Mouse (Mus musculus) heart, postnatal 0 days (tissue): ENCODE measurements around the gene Rgs7. TPM values are rescaled to one million over a fixed set of nuclear protein-coding genes. Genes with fewer than 3 reads are reported as not detected.

ENCODE experiments used
- ATAC-seq: fragments of 200-750 bp; cut with Nextera tagmentation; 2 replicates; pipeline ENCODE4 v1.8.0; 2017; ENCODE audit warnings: low read depth, moderate number of reproducible peaks, moderate library complexity; ENCODE audit not compliant: insufficient read depth
- DNase-seq: peaks from one replicate; pipeline ENCODE4 v3.0.0-alpha.2; 2016; ENCODE audit warnings: low spot score
- H3K27ac ChIP-seq: fragments of 300-500 bp; sonication (generic); 2 replicates; pipeline ENCODE4 v1.5.1; 2014; ENCODE audit warnings: low read depth, mild to moderate bottlenecking
- H3K27me3 ChIP-seq: fragments of 300-500 bp; sonication (generic); 2 replicates; pipeline ENCODE4 v1.6.1; 2014; ENCODE audit warnings: low read length, mixed read lengths; ENCODE audit not compliant: control insufficient read depth, insufficient read depth
- H3K36me3 ChIP-seq: fragments of 300-500 bp; sonication (generic); replicated peaks from 2 replicates; pipeline ENCODE4 v1.6.1; 2014; ENCODE audit warnings: low read length, mixed read lengths; ENCODE audit not compliant: control insufficient read depth, insufficient read depth
- H3K4me1 ChIP-seq: fragments of 300-500 bp; sonication (generic); 2 replicates; pipeline ENCODE4 v1.6.1; 2014; ENCODE audit warnings: antibody characterized with exemption; ENCODE audit not compliant: control insufficient read depth, insufficient read depth
- H3K4me2 ChIP-seq: fragments of 300-500 bp; sonication (generic); 2 replicates; pipeline ENCODE4 v1.6.1; 2014; ENCODE audit warnings: low read depth, mild to moderate bottlenecking, low read length, moderate library complexity
- H3K4me3 ChIP-seq: fragments of 300-500 bp; sonication (generic); 2 replicates; pipeline ENCODE4 v1.5.1; 2014; ENCODE audit warnings: low read depth, low read length
- H3K9ac ChIP-seq: fragments of 300-500 bp; sonication (generic); replicated peaks from 2 replicates; pipeline ENCODE4 v1.6.1; 2014; ENCODE audit warnings: low read depth, low read length, mixed read lengths
- H3K9me3 ChIP-seq: fragments of 300-500 bp; sonication (generic); replicated peaks from 2 replicates; pipeline ENCODE4 v1.6.1; 2016; ENCODE audit warnings: low read length; ENCODE audit not compliant: control insufficient read depth
- CTCF ChIP-seq: IDR thresholded peaks from 2 replicates; pipeline ENCODE4 v1.5.1; 2016; ENCODE audit warnings: antibody characterized with exemption, control low read depth, low read depth
- EP300 ChIP-seq: IDR thresholded peaks from 2 replicates; pipeline ENCODE4 v1.6.1; 2016; ENCODE audit warnings: antibody characterized with exemption, low read depth
- WGBS: fragments of 180-500 bp; shearing (Covaris S2); extraction: QIAGEN DNeasy Blood & Tissue Kit; methylation state at CpG from one replicate; pipeline ENCODE4 v1.1.7; 2014; 5-methylcytosine and 5-hydroxymethylcytosine counted together
- polyA plus RNA-seq: library from polyadenylated mRNA; unstranded; fragments of >200 nt; fragmentation: Nextera tagmentation; extraction: Ambion mirVana; gene quantifications from 2 replicates; pipeline ENCODE4 v1.2.1, GENCODE M21; 2015
- total RNA-seq: library from RNA; depleted of rRNA; stranded (reverse); fragments of >200 nt; gene quantifications from 2 replicates; pipeline ENCODE4 v1.2.3, GENCODE M21; 2014; ENCODE audit warnings: low replicate concordance

The Rgs7 gene
- total and polyA plus RNA-seq, 2 experiments from 2014 or later: 0.34 to 0.55 TPM

DNA sequence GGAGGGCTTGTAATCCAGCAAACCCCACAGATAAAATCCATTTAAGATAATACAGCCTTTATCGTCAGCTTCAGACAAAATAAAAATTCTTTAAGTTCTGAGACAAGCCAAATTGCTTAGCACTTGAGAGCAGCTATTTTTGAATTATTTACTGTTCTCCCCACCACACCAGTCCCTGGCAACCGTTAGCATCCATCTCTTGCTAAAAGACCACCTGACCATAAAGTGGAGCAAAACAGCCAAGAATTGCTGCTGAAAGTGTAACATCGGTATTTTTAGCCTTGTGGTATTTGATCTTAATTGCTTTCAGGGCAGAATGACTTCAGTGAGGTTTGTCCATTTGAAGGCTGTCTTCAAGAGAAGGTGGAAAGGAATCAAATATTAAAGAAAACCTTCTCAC, 237.1 kb downstream of the Rgs7 start:
- ATAC-seq: no peak
- 28% methylated on average over 3 of the region's 3 CpGs for WGBS

DNA sequence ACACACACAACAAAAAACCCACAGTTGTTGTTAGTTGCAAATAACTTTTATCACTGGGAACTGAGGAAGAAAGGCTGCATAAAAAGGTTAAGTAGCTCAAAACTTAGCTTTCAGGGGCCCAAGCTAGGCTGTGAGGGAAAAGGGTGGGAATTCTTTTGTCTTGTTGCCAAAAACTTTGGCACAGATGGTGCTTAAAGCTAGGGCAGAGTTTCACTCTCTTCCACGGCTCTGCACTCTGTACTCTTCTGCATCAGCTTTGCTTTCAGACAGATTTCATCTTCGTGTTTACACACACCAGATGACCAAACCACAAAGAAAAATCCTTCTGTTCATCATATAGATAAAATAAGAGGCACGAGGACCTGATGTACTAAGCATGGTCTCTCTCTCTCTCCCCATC, 237.6 kb downstream of the Rgs7 start:
- no peaks in the 10 kb centered on the region for H3K27me3 ChIP-seq
- H3K27ac ChIP-seq: no peak overlapping the region
- H3K9me3 ChIP-seq: no peaks in the 10 kb centered on the region
- no peaks in the 10 kb centered on the region for H3K4me1 ChIP-seq
- no peak for DNase-seq
- 31% methylated on average over 3 of the region's 3 CpGs for WGBS
- no peak overlapping the region for H3K4me2 ChIP-seq
- no peak overlapping the region for H3K4me3 ChIP-seq
- no peak for ATAC-seq
- no peak for TF ChIP-seq CTCF
- TF ChIP-seq EP300: no peak
- no peaks in the 10 kb centered on the region for H3K36me3 ChIP-seq
- H3K9ac ChIP-seq: no peak overlapping the region

More for the DNA sequence above, 237.1 kb downstream of the Rgs7 start:
- Histone ChIP-seq H3K27ac (no peak overlapping the region), H3K4me1 (no peaks in the 10 kb centered on the region), H3K36me3 (no peaks in the 10 kb centered on the region), H3K27me3 (no peaks in the 10 kb centered on the region), H3K4me2 (no peak overlapping the region), H3K9me3 (no peaks in the 10 kb centered on the region), H3K9ac (no peak overlapping the region), H3K4me3 (no peak overlapping the region)
- DNase-seq: no peak
- TF ChIP-seq CTCF (no peak), EP300 (no peak)

DNA sequence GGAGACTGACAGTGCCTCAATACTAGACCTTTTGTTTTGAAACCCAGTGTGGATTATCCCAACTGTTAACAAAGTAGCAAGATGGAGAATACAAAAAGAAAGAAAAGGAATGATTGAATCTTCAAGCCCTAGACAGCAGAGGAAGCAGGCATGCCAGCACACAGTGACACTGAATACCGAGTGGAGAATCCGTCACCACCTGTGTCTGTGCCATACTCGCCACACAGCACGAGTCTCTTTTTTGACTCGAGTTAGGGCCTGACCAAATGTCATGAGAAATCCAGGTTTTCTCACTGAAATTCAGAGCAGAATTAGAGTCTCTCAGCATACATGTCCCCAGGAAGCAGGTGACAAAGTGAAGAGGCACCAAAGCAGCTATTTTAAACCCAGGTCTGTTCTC, 250.2 kb downstream of the Rgs7 start:
- Histone ChIP-seq H3K4me3 (no peak overlapping the region), H3K4me1 (no peaks in the 10 kb centered on the region), H3K9ac (no peak overlapping the region), H3K9me3 (no peaks in the 10 kb centered on the region), H3K27ac (no peak overlapping the region), H3K27me3 (no peaks in the 10 kb centered on the region), H3K36me3 (no peaks in the 10 kb centered on the region), H3K4me2 (no peak overlapping the region)
- 70% methylated on average over 5 of the region's 5 CpGs for WGBS
- ATAC-seq (no peak), DNase-seq (no peak)
- TF ChIP-seq EP300: no peak
- no peak for TF ChIP-seq CTCF

DNA sequence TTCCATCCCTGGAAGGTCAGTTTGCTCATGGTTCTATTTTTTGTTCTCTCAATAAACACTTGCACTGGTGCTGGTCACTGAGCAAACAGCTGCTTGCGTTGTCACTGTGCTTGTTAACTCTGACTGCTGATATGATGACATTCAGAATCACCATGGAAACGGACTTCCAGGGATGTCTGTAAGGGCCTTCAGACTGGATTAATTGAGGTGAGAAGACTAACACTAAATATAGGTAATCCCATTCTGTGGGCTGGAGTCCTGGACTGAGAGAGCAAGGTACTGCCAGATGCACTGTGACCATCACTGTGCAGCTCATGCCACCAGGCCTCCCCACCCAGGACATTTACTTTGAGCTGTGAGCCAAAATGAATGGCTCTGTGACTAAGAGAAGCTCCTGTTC, 252.2 kb downstream of the Rgs7 start:
- Histone ChIP-seq H3K4me3 (no peak overlapping the region), H3K36me3 (no peaks in the 10 kb centered on the region), H3K4me2 (no peak overlapping the region), H3K4me1 (no peaks in the 10 kb centered on the region), H3K9ac (no peak overlapping the region), H3K27ac (no peak overlapping the region), H3K27me3 (no peaks in the 10 kb centered on the region), H3K9me3 (no peaks in the 10 kb centered on the region)
- DNase-seq (no peak), ATAC-seq (no peak)
- 53% methylated on average over 2 of the region's 2 CpGs for WGBS
- TF ChIP-seq CTCF (no peak), EP300 (no peak)

DNA sequence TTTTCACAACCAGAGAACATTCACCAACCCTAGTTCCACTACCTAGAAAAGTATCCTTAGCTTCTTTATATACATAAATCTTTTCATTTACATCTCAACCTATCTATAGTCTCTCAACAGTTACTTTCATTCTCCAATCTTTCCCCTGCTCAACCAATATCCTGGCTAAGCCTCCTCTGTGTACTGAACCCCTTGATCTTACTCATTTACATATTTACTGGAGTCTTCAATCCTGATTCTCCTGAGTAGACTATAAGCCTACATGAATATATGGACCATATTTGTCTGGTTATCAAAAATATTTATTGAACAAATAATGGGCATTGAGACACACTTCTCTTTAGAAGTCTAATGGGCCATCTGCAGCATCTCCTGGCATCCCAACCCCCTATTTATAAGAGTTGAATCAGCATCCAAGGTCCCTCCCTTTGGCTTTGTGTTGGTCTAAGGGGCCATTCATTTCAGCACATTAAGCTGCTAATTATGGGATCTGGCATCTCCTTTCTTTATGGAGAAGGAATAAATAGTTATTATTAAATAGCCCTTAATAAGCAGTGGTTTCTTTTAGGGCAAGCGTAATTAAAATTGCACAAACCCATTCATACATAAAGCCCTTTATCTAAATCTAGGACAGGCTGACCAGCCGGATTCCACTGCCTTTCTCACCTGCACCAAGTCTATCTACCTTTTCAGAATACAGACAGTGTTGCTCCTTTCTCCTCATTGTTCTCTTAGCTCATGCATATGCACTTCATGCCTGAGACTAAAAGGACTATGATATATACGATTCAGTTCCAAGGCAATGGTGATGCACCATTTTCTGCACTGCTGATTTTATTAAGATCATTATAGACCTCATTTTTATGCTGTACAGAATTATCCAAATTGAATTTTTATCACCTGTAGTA, 270.5 kb downstream of the Rgs7 start:
- H3K4me1 ChIP-seq: no peaks in the 10 kb centered on the region
- no peak for ATAC-seq
- no peak for TF ChIP-seq EP300
- TF ChIP-seq CTCF: no peak
- H3K9ac ChIP-seq: no peak overlapping the region
- no peak overlapping the region for H3K4me3 ChIP-seq
- H3K4me2 ChIP-seq: no peak overlapping the region
- no peaks in the 10 kb centered on the region for H3K9me3 ChIP-seq
- H3K36me3 ChIP-seq: no peaks in the 10 kb centered on the region
- DNase-seq: no peak
- 85% methylated on average over 3 of the region's 3 CpGs for WGBS
- no peak overlapping the region for H3K27ac ChIP-seq
- H3K27me3 ChIP-seq: no peaks in the 10 kb centered on the region

DNA sequence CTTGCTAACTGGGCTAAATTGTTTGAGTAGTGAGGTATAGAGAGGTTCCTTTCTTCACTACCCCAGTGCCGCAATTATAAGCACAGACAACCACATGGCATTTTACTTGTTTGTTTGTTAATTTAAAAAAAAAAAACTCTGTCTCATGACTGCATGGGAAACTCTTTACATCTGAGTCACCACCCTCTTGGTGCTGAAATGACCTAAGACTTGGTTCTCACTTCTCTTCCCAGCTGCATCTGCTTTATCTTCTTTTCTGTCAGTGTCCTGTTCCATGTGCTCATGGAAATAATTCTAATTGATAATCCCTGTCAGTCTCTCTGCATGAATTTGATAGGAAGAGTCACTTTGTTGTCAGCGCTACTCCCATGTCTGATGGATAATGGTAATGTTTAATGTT, 272.7 kb downstream of the Rgs7 start:
- TF ChIP-seq CTCF (no peak), EP300 (no peak)
- 84% methylated on average over 2 of the region's 2 CpGs for WGBS

More for the DNA sequence above, 272.7 kb downstream of the Rgs7 start:
- ATAC-seq: no peak
- Histone ChIP-seq H3K36me3 (no peaks in the 10 kb centered on the region), H3K9me3 (no peaks in the 10 kb centered on the region), H3K4me1 (no peaks in the 10 kb centered on the region), H3K9ac (no peak overlapping the region), H3K4me3 (no peak overlapping the region), H3K27ac (no peak overlapping the region), H3K27me3 (no peaks in the 10 kb centered on the region), H3K4me2 (no peak overlapping the region)
- DNase-seq: no peak
